Mouse (Mus musculus): ENCODE data around the gene Mettl23. TPM values are rescaled to one million over a fixed set of nuclear protein-coding genes. Genes with fewer than 3 reads are reported as not detected.

The Mettl23 gene
- polyA plus RNA-seq (2012; ENCODE audit: low replicate concordance) = 76.3 and 81.2 TPM in 2 replicates

GRCm38 (mm10) chr11:116843261-116844233 lies at the start of gene Mettl23, which contains the start of gene Jmjd6:
TSS of gene Mettl23 (plus strand) at chr11:116843278.
TSS of gene Jmjd6 (minus strand) at chr11:116843449.

GRCm38 (mm10) chr11:116827534-116828165 lies 15.4 kb upstream of the Mettl23 start, which contains the start of gene Mxra7:
TSS of gene Mxra7 (minus strand) at chr11:116828046.

GRCm38 (mm10) chr11:116852291-116852890 lies 9.3 kb downstream of the Mettl23 start, which contains the start of gene Mfsd11:
TSS of gene Mfsd11 (plus strand) at chr11:116852440.

GRCm38 (mm10) chr11:116852891-116853511 lies 9.9 kb downstream of the Mettl23 start, which contains the start of gene Srsf2:
TSS of gene Srsf2 (minus strand) at chr11:116853094.

Other genes starting within 250 kb of the Mettl23 start
- gene Rhbdf2, start 216.3 kb upstream of the Mettl23 start, polyA plus RNA-seq (2012; ENCODE audit: low replicate concordance) = 62.6 and 75.2 TPM in 2 replicates
- not detected in 2 replicates for gene Prcd, start 189.7 kb upstream of the Mettl23 start, polyA plus RNA-seq (2012; ENCODE audit: low replicate concordance)
- gene Cygb, start 189.0 kb upstream of the Mettl23 start, polyA plus RNA-seq (2012; ENCODE audit: low replicate concordance) = 0.69 and 0.93 TPM in 2 replicates
- gene St6galnac1, start 67.8 kb upstream of the Mettl23 start, polyA plus RNA-seq (2012; ENCODE audit: low replicate concordance) = not detected in 2 replicates
- 1.1 and 1.2 TPM in 2 replicates for gene Mxra7, start 15.2 kb upstream of the Mettl23 start, polyA plus RNA-seq (2012; ENCODE audit: low replicate concordance)
- gene Jmjd6, start 171 bp downstream of the Mettl23 start, polyA plus RNA-seq (2012; ENCODE audit: low replicate concordance) = 26.1 and 44.1 TPM in 2 replicates
- 11.9 and 13.4 TPM in 2 replicates for gene Mfsd11, start 9.2 kb downstream of the Mettl23 start, polyA plus RNA-seq (2012; ENCODE audit: low replicate concordance)
- gene Srsf2, start 9.8 kb downstream of the Mettl23 start, polyA plus RNA-seq (2012; ENCODE audit: low replicate concordance) = 1,615 and 1,893 TPM in 2 replicates
- not detected in 2 replicates for gene Mgat5b, start 75.6 kb downstream of the Mettl23 start, polyA plus RNA-seq (2012; ENCODE audit: low replicate concordance)

All from leukemia stem cell, adult 10-12 weeks (primary cell).